7 mouse cellular contexts compared by ENCODE assay signal in genomic region chr11:4440978-4441377, GRCm38 (mm10). TPM values are rescaled to one million over a fixed set of nuclear protein-coding genes. Genes with fewer than 3 reads are reported as not detected.
DNase-seq lines count a peak whose midpoint lies in the region; ATAC-seq and TF ChIP-seq lines count a peak whose summit lies in the region.

Gene Hormad2 (minus strand): TSS chr11:4441105.

- ATAC-seq in midbrain, embryonic 13.5 days, result no peak
- peak; percentile 41; the same call in 1 of the 2 replicates for ATAC-seq in liver, embryonic 14.5 days (ENCODE audit: insufficient read depth)

- no peak within 1 kb of the TSS for H3K4me2 ChIP-seq in midbrain, embryonic 13.5 days (replicated peaks)
- peak within 1 kb of the TSS; percentile 23; the same call in 1 of the 2 replicates for H3K4me2 ChIP-seq in liver, embryonic 14.5 days (ENCODE audit: low read depth)

- H3K9me3 ChIP-seq in midbrain, embryonic 10.5 days (replicated peaks), result no peaks in the 10 kb centered on the region
- H3K9me3 ChIP-seq in midbrain, embryonic 13.5 days, result no peaks in the 10 kb centered on the region
- H3K9me3 ChIP-seq in embryonic facial prominence, embryonic 10.5 days, result no peaks in the 10 kb centered on the region
- H3K9me3 ChIP-seq in liver, embryonic 14.5 days (ENCODE audit: control insufficient read depth, low read length), result no peaks in the 10 kb centered on the region

- 52% methylated on average over 19 of the region's 19 CpGs for WGBS in midbrain, embryonic 10.5 days
- 53% methylated on average over 19 of the region's 19 CpGs for WGBS in midbrain, embryonic 13.5 days
- 48% methylated on average over 19 of the region's 19 CpGs for WGBS in embryonic facial prominence, embryonic 10.5 days
- 51% methylated on average over 19 of the region's 19 CpGs for WGBS in liver, embryonic 14.5 days (ENCODE audit: insufficient replicate concordance)
- 49% methylated on average over 19 of the region's 19 CpGs for WGBS in cerebellum, adult 2 months

- H3K27me3 ChIP-seq in midbrain, embryonic 10.5 days (ENCODE audit: low read depth, poor library complexity, severe bottlenecking), result no peaks in the 10 kb centered on the region
- no peaks in the 10 kb centered on the region for H3K27me3 ChIP-seq in midbrain, embryonic 13.5 days
- no peaks in the 10 kb centered on the region for H3K27me3 ChIP-seq in embryonic facial prominence, embryonic 10.5 days (replicated peaks; ENCODE audit: low read depth, poor library complexity, severe bottlenecking)
- no peaks in the 10 kb centered on the region for H3K27me3 ChIP-seq in liver, embryonic 14.5 days (ENCODE audit: control insufficient read depth, insufficient read depth, low read length)
- H3K27me3 ChIP-seq in cerebellum, adult 2 months (ENCODE audit: control insufficient read depth, insufficient read depth, low read length), result no peaks in the 10 kb centered on the region

- H3K36me3 ChIP-seq in midbrain, embryonic 10.5 days, result no peaks in the 10 kb centered on the region
- no peaks in the 10 kb centered on the region for H3K36me3 ChIP-seq in midbrain, embryonic 13.5 days
- no peaks in the 10 kb centered on the region for H3K36me3 ChIP-seq in embryonic facial prominence, embryonic 10.5 days (replicated peaks)
- H3K36me3 ChIP-seq in liver, embryonic 14.5 days (replicated peaks; ENCODE audit: control insufficient read depth, insufficient read depth, low read depth), result no peaks in the 10 kb centered on the region

- H3K4me1 ChIP-seq in midbrain, embryonic 10.5 days, result peaks cover 6% of the 10 kb centered on the region
- no peaks in the 10 kb centered on the region for H3K4me1 ChIP-seq in midbrain, embryonic 13.5 days (replicated peaks)
- peaks cover 6% of the 10 kb centered on the region for H3K4me1 ChIP-seq in embryonic facial prominence, embryonic 10.5 days
- no peaks in the 10 kb centered on the region for H3K4me1 ChIP-seq in liver, embryonic 14.5 days (replicated peaks; ENCODE audit: control insufficient read depth in 2 of 2, insufficient read depth in 2 of 2, low read length in 1 of 2)
- no peaks in the 10 kb centered on the region for H3K4me1 ChIP-seq in cerebellum, adult 2 months (ENCODE audit: control insufficient read depth, insufficient read depth, low read length)

- H3K9ac ChIP-seq in midbrain, embryonic 13.5 days (replicated peaks), result no peak within 1 kb of the TSS
- H3K9ac ChIP-seq in liver, embryonic 14.5 days (replicated peaks), result no peak within 1 kb of the TSS

- H3K4me3 ChIP-seq in midbrain, embryonic 10.5 days, result no peak within 1 kb of the TSS
- H3K4me3 ChIP-seq in midbrain, embryonic 13.5 days (replicated peaks), result no peak within 1 kb of the TSS
- no peak within 1 kb of the TSS for H3K4me3 ChIP-seq in embryonic facial prominence, embryonic 10.5 days
- peak within 1 kb of the TSS; percentile 0 to 20; a peak in 1 of 4 replicates for H3K4me3 ChIP-seq in liver, embryonic 14.5 days (ENCODE audit: insufficient read depth in 1 of 2, low read depth in 2 of 2, low read length in 2 of 2)
- no peak within 1 kb of the TSS for H3K4me3 ChIP-seq in cerebellum, adult 2 months (replicated peaks; ENCODE audit: insufficient read depth, low read depth, low read length)

- TF ChIP-seq POLR2A in cerebellum, adult 2 months (IDR thresholded peaks at IDR 0.05; ENCODE audit: borderline replicate concordance, insufficient read depth, low read length), result no peak

- no peak for TF ChIP-seq CTCF in liver, embryonic 14.5 days (IDR thresholded peaks at IDR 0.05; ENCODE audit: low read depth)
- no peak for TF ChIP-seq CTCF in cerebellum, adult 2 months (IDR thresholded peaks at IDR 0.05; ENCODE audit: borderline replicate concordance, insufficient read depth, low read depth, low read length)

- no peak for TF ChIP-seq EP300 in liver, embryonic 14.5 days (IDR thresholded peaks at IDR 0.05; ENCODE audit: low read depth)

- DNase-seq in midbrain, embryonic 10.5 days (ENCODE audit: low spot score), result peak; percentile 27
- DNase-seq in embryonic facial prominence, embryonic 10.5 days (ENCODE audit: low spot score), result peak; percentile 30
- DNase-seq in liver, embryonic 14.5 days (ENCODE audit: low read depth in 3 of 3, low spot score in 3 of 3), result peak; percentile 17 to 41 (median 22)
- DNase-seq in thymus, postnatal 36 days, result peak; percentile 27 to 38
- DNase-seq in cerebellum, adult 2 months, result no peak
- DNase-seq in right cerebral cortex, adult 2 months (ENCODE audit: low spot score in 2 of 2), result no peak

- H3K27ac ChIP-seq in midbrain, embryonic 10.5 days (replicated peaks), result no peak within 1 kb of the TSS
- no peak within 1 kb of the TSS for H3K27ac ChIP-seq in midbrain, embryonic 13.5 days
- H3K27ac ChIP-seq in embryonic facial prominence, embryonic 10.5 days (replicated peaks), result no peak within 1 kb of the TSS
- H3K27ac ChIP-seq in liver, embryonic 14.5 days, result no peak within 1 kb of the TSS
- no peak within 1 kb of the TSS for H3K27ac ChIP-seq in cerebellum, adult 2 months (ENCODE audit: insufficient read depth, low read length)

RNA-seq across cellular contexts. Expression of gene Hormad2, which starts in this region (rescaled TPM):
- polyA plus RNA-seq in midbrain, embryonic 10.5 days (2016; fragmentation: Nextera tagmentation; extraction: Ambion mirVana), result 0.17 and 0.22 TPM in 2 replicates
- polyA plus RNA-seq in midbrain, embryonic 13.5 days (2015; fragmentation: Nextera tagmentation; extraction: Ambion mirVana), result 0.10 TPM in 1 of 2 replicates, not detected in the other
- 0.15 and 0.68 TPM in 2 replicates for polyA plus RNA-seq in embryonic facial prominence, embryonic 10.5 days (2016; fragmentation: Nextera tagmentation; extraction: Ambion mirVana)
- polyA plus RNA-seq in liver, embryonic 14.5 days (2012; rRNA removed), result 0.11 and 0.32 TPM in 2 replicates
- polyA plus RNA-seq in liver, embryonic 14.5 days (2014; fragmentation: Nextera tagmentation; extraction: Ambion mirVana), result 0.23 and 0.33 TPM in 2 replicates
- 0.05 and 0.08 TPM in 2 replicates for polyA plus RNA-seq in cerebellum, adult 2 months (2012; rRNA removed)

Comparison
In these comparisons a context has a peak if more than half of its experiments do, and no peak if none do; other contexts are left out.
1. Peak in DNase-seq in midbrain, embryonic 10.5 days; RNA of the gene not detected or under 1 TPM.
2. Peak in DNase-seq in embryonic facial prominence, embryonic 10.5 days; RNA of the gene not detected or under 1 TPM.
3. Peak in DNase-seq, ATAC-seq, H3K4me3 ChIP-seq and H3K4me2 ChIP-seq in liver, embryonic 14.5 days; RNA of the gene not detected or under 1 TPM.
4. DNase-seq: peak in thymus, postnatal 36 days (2 of 2); none in cerebellum, adult 2 months (0 of 2) and right cerebral cortex, adult 2 months (0 of 2).